Mouse (Mus musculus) erythroblast, embryonic 14.5 days (primary cell): Measurements from ENCODE around the gene Rgs7.

ENCODE experiments used
- GATA1 ChIP-seq: IDR thresholded peaks from 2 replicates; pipeline ENCODE4 v1.6.1; 2012; ENCODE audit warnings: low read length, inconsistent platforms, mixed read lengths
- TAL1 ChIP-seq: IDR thresholded peaks from 3 replicates; pipeline ENCODE4 v1.6.1; 2012; ENCODE audit warnings: low read length, inconsistent platforms, mixed read lengths

DNA sequence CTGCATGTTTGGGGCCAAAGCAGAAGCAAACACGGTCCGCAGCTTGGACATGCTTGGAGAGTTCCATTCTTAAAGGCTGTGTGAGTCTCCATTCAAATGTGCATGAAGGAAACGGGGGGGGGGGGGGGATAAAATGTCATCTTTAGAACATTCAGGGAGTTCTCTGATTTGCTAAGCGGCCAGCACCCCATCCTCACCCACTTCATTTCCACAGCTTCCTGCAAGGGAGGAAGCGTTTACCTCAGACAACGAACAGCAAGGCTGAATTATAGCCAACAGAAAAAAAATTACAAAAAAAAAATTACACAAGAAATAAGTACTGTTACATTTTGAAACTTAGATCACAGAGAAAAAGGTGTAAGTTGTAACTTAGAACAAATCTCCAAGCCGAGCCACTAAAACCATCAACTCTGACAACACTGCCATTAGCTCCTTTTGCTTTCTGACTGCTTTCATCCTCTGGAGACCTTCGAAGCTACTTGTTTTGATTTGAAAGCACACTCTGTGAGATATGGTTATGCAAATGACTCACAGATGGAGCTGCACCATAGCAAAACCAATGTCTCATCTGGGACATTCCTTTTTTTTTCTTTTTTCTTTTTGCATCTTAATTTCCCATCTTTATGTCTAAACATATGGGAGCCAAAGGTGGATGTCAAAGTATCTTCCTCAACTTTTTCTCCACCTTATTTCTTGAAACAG, 23.1 kb downstream of the Rgs7 start:
- TF ChIP-seq GATA1: no peak
- TF ChIP-seq TAL1: no peak
